Mouse (Mus musculus) liver, embryonic 16.5 days (tissue): ENCODE measurements at regions not wholly inside any gene's neighbourhood (a gene's known extent, or its start where the extent isn't known, plus 50 kb on each side); places are given as distances from the start of the nearest gene placed in this dataset.
"Not testable (repeated sequence)": the region's sequence is repeated elsewhere in the genome, so short reads cannot be mapped to it uniquely, and the experiment has no call there.

Experiments used
- ATAC-seq: fragments of 200-750 bp; cut with Nextera tagmentation; 2 replicates; pipeline ENCODE4 v1.8.0; 2017; ENCODE audit warnings: low read depth, mild to moderate bottlenecking, moderate number of reproducible peaks, moderate library complexity
- H3K27ac ChIP-seq: fragments of 300-500 bp; sonication (generic); 2 replicates; pipeline ENCODE4 v1.5.1; 2014; ENCODE audit warnings: mild to moderate bottlenecking, low read length
- H3K27me3 ChIP-seq: fragments of 300-500 bp; sonication (generic); 2 replicates; pipeline ENCODE4 v1.6.1; 2014; ENCODE audit warnings: low read depth, low read length, mixed read lengths; ENCODE audit not compliant: control insufficient read depth, insufficient read depth
- H3K36me3 ChIP-seq: fragments of 300-500 bp; sonication (generic); 2 replicates; pipeline ENCODE4 v1.6.1; 2014; ENCODE audit warnings: mild to moderate bottlenecking; ENCODE audit not compliant: control insufficient read depth, insufficient read depth
- H3K4me1 ChIP-seq: fragments of 300-500 bp; sonication (generic); 2 replicates; pipeline ENCODE4 v1.6.1; 2014; ENCODE audit warnings: low read depth, low read length, mixed read lengths; ENCODE audit not compliant: control insufficient read depth
- H3K4me2 ChIP-seq: fragments of 300-500 bp; sonication (generic); 2 replicates; pipeline ENCODE4 v1.6.1; 2014; ENCODE audit warnings: low read depth, low read length, mixed read lengths
- H3K4me3 ChIP-seq: fragments of 300-500 bp; sonication (generic); 2 replicates; pipeline ENCODE4 v1.5.1; 2014; ENCODE audit warnings: low read depth, mild to moderate bottlenecking, low read length
- H3K9ac ChIP-seq: fragments of 300-500 bp; sonication (generic); 2 replicates; pipeline ENCODE4 v1.6.1; 2014; ENCODE audit warnings: low read depth, low read length
- H3K9me3 ChIP-seq: fragments of 300-500 bp; sonication (generic); replicated peaks from 2 replicates; pipeline ENCODE4 v1.6.1; 2016; ENCODE audit warnings: low read length; ENCODE audit not compliant: control insufficient read depth
- whole genome bisulfite sequencing: fragments of 180-500 bp; shearing (Covaris S2); extraction: QIAGEN DNeasy Blood & Tissue Kit; methylation state at CpG from one replicate; pipeline ENCODE4 v1.1.7; 2014; ENCODE audit not compliant: insufficient replicate concordance; 5-methylcytosine and 5-hydroxymethylcytosine counted together

GRCm38 (mm10) chr17:91466822-91467221 lies 374.0 kb upstream of the Nrxn1 start:
- Histone ChIP-seq H3K4me1 (no peaks in the 10 kb centered on the region), H3K36me3 (no peaks in the 10 kb centered on the region), H3K4me2 (no peak overlapping the region), H3K9ac (no peak overlapping the region), H3K27ac (no peak overlapping the region), H3K27me3 (no peaks in the 10 kb centered on the region), H3K9me3 (no peaks in the 10 kb centered on the region), H3K4me3 (no peak overlapping the region)
- no peak for ATAC-seq
- 56% methylated on average over 8 of the region's 8 CpGs for WGBS

DNA sequence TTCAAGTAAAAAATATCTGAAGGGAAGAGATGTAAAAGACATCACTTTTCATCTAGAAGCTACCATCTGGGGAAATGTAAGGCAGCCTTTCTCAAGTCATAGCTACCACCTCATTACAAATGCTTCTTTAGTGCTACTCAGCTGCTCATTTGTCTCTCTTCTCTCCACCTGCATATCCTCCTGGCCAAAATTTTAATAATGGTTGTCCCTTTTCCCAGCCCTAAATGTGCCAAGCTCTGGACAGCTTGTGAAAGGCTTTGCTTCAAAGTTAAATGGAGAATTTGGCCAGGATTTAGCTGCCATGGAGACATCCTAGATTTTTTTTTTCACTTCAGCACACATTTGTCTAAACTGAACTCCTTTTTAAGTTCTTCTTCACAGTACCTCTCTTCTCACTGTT lies 358.8 kb upstream of the Nrxn1 start:
- no peaks in the 10 kb centered on the region for H3K36me3 ChIP-seq
- H3K9me3 ChIP-seq = no peaks in the 10 kb centered on the region
- H3K27ac ChIP-seq = no peak overlapping the region
- no peak overlapping the region for H3K9ac ChIP-seq
- no peak overlapping the region for H3K4me2 ChIP-seq
- no peaks in the 10 kb centered on the region for H3K27me3 ChIP-seq
- H3K4me3 ChIP-seq = no peak overlapping the region
- no peak for ATAC-seq
- H3K4me1 ChIP-seq = no peaks in the 10 kb centered on the region

GRCm38 (mm10) chr17:91431780-91432720 lies 339.2 kb upstream of the Nrxn1 start:
- WGBS = 62% methylated on average over 8 of the region's 8 CpGs
- not testable (repeated sequence) for H3K4me3 ChIP-seq, H3K4me1 ChIP-seq, H3K27ac ChIP-seq, H3K4me2 ChIP-seq, H3K36me3 ChIP-seq, ATAC-seq, H3K27me3 ChIP-seq, H3K9me3 ChIP-seq, H3K9ac ChIP-seq

DNA sequence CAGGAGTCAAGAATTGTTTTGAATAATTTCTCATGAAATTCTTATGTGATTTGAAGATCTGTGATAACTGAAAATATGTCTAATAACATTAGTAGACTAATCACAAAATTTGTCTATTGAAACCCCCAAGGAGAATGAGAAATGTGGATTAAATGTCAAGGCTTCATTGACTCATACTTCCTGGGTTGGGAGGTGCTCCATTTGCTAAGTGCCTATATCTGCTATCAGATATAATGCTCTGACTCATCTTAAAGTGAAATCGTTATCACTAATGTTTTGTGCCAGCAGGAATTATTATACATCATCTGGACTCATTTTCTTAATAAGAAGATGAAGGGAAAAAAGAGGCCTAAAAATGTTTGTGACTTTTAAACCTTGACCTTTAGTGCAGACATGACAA lies 337.5 kb upstream of the Nrxn1 start:
- H3K4me2 ChIP-seq = no peak overlapping the region
- no peak overlapping the region for H3K4me3 ChIP-seq
- no peaks in the 10 kb centered on the region for H3K36me3 ChIP-seq
- H3K9me3 ChIP-seq = no peaks in the 10 kb centered on the region
- no peaks in the 10 kb centered on the region for H3K27me3 ChIP-seq
- no peak overlapping the region for H3K27ac ChIP-seq
- H3K9ac ChIP-seq = no peak overlapping the region
- ATAC-seq = no peak
- 51% methylated on average over 1 of the region's 1 CpGs for WGBS
- no peaks in the 10 kb centered on the region for H3K4me1 ChIP-seq

DNA sequence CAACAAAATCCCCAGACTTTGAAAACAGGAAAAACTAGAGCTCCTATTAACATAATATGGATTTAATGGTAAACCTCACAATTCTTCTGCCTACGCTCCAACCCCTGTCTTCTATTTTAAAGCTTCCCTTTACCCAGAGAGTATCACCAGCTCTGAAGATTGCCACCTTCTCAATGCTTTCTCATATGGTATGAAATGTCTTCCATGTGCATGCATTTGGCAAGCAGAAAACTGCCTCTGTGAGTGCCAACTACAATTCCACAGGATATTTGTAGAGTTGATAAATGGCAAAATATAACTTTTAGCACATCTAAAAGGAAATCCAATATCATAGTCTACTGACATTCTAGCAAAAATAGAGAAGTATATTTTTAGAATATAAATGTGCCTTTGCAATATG lies 332.2 kb upstream of the Nrxn1 start:
- no peaks in the 10 kb centered on the region for H3K9me3 ChIP-seq
- no peak overlapping the region for H3K4me2 ChIP-seq
- no peak overlapping the region for H3K4me3 ChIP-seq
- H3K36me3 ChIP-seq = no peaks in the 10 kb centered on the region
- no peak overlapping the region for H3K27ac ChIP-seq
- H3K27me3 ChIP-seq = no peaks in the 10 kb centered on the region
- H3K4me1 ChIP-seq = no peaks in the 10 kb centered on the region
- H3K9ac ChIP-seq = no peak overlapping the region
- 76% methylated on average over 1 of the region's 1 CpGs for WGBS
- ATAC-seq = no peak

DNA sequence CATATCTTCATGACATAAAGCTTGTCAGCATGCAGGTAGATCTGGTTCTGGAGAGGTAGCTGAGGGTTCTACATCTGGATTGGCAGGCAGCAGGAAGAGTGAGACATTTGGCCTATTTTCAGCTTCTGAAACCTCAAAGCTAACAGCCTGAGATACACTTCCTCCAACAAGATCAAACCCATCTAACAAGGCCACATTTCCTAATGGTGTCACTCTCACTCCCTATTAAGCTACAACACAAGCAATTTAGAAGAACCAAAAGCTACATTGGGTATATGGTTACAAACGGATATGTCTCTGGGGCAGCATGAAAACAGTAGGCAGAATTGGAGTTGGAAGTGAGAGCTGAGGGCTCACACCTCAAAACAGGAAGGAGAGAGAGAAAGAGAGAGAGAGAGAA lies 325.7 kb upstream of the Nrxn1 start:
- no peaks in the 10 kb centered on the region for H3K4me1 ChIP-seq
- no peak overlapping the region for H3K9ac ChIP-seq
- no peak overlapping the region for H3K4me3 ChIP-seq
- ATAC-seq = no peak
- H3K4me2 ChIP-seq = no peak overlapping the region
- H3K9me3 ChIP-seq = no peaks in the 10 kb centered on the region
- 26% methylated on average over 1 of the region's 1 CpGs for WGBS
- no peaks in the 10 kb centered on the region for H3K36me3 ChIP-seq
- no peaks in the 10 kb centered on the region for H3K27me3 ChIP-seq
- H3K27ac ChIP-seq = no peak overlapping the region

- no peak overlapping the region for H3K4me3 ChIP-seq
- H3K27ac ChIP-seq = no peak overlapping the region
- no peak for ATAC-seq
- WGBS = 72% methylated on average over 2 of the region's 2 CpGs
- no peaks in the 10 kb centered on the region for H3K4me1 ChIP-seq
- H3K9me3 ChIP-seq = no peaks in the 10 kb centered on the region
- no peak overlapping the region for H3K9ac ChIP-seq
- H3K36me3 ChIP-seq = no peaks in the 10 kb centered on the region
- H3K4me2 ChIP-seq = no peak overlapping the region
- no peaks in the 10 kb centered on the region for H3K27me3 ChIP-seq
These were observed 298.3 kb upstream of the Nrxn1 start for GRCm38 (mm10) chr17:91390969-91391764.

GRCm38 (mm10) chr17:91389937-91390623 lies 297.2 kb upstream of the Nrxn1 start:
- H3K27ac ChIP-seq, H3K36me3 ChIP-seq, H3K4me1 ChIP-seq, H3K9me3 ChIP-seq, ATAC-seq, H3K9ac ChIP-seq, H3K27me3 ChIP-seq, H3K4me3 ChIP-seq, H3K4me2 ChIP-seq: not testable (repeated sequence)
- WGBS = 18% methylated on average over 9 of the region's 9 CpGs

DNA sequence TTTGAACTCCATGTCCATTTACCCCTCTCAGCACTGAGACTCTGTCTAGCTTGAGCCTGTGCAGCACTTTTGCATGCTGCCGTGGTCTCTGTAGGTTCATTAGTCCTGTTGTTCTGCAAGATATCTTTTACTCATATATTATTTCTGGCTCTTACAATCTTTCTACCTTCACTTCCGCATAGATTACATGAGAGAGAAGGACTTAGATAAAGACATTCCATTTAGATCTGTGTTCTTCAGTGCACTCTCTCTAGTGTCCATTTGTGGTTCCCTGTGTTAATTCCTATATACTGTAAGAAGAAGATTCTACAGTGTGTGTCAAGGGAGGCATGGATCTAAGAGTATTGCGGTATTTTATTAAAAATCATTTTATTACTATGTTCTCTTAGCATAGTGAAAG lies 295.6 kb upstream of the Nrxn1 start:
- no peaks in the 10 kb centered on the region for H3K36me3 ChIP-seq
- no peak overlapping the region for H3K4me2 ChIP-seq
- ATAC-seq = no peak
- no peak overlapping the region for H3K4me3 ChIP-seq
- H3K27me3 ChIP-seq = no peaks in the 10 kb centered on the region
- no peak overlapping the region for H3K9ac ChIP-seq
- WGBS = 65% methylated on average over 3 of the region's 3 CpGs
- H3K4me1 ChIP-seq = no peaks in the 10 kb centered on the region
- no peak overlapping the region for H3K27ac ChIP-seq
- no peaks in the 10 kb centered on the region for H3K9me3 ChIP-seq
